Mouse (Mus musculus): ENCODE measurements around the gene Rapgef1.

Rapgef1 gene

DNA sequence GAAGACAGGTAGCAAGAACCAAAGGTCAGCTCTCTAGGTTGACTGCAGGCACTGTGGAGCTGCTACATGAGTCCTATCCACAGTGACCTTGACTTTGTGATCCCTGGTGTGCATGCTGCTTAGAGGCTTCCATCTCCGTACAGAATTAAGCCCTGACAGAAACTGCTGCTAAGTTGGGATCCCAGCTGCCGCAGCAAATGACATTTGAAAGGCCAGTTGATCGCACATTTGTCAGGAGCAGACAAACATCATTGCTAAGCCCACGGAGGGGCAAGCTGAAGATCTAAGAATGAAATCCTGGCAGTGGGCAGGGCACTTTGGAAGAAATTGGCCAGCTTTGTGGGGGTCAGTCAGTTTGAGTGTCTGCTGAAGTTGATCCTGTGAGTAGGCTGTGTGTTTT is 51.9 kb downstream of the Rapgef1 start:
- no peak for DNase-seq (ENCODE audit: extremely low read depth, low read depth, low spot score)

DNA sequence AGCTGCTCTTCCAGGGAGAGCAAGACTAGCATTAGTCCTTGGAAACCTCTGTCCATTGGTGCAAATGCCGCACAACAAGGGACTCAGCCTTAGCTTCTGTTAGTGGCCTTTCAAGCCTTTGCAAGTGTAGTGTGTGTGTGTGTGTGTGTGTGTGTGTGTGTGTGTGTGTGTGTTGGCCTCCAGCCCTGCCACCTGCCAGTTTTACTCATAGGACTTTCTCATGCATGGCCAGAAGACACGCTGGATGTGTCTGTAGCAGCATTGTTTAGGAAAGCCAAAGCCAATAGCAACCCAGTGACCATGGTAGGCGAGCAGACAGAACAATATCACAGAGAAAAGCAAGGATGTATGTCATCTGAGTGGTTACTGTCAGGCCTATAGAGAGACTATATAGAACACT is 52.3 kb downstream of the Rapgef1 start:
- DNase-seq (ENCODE audit: extremely low read depth, low read depth, low spot score), result no peak

DNA sequence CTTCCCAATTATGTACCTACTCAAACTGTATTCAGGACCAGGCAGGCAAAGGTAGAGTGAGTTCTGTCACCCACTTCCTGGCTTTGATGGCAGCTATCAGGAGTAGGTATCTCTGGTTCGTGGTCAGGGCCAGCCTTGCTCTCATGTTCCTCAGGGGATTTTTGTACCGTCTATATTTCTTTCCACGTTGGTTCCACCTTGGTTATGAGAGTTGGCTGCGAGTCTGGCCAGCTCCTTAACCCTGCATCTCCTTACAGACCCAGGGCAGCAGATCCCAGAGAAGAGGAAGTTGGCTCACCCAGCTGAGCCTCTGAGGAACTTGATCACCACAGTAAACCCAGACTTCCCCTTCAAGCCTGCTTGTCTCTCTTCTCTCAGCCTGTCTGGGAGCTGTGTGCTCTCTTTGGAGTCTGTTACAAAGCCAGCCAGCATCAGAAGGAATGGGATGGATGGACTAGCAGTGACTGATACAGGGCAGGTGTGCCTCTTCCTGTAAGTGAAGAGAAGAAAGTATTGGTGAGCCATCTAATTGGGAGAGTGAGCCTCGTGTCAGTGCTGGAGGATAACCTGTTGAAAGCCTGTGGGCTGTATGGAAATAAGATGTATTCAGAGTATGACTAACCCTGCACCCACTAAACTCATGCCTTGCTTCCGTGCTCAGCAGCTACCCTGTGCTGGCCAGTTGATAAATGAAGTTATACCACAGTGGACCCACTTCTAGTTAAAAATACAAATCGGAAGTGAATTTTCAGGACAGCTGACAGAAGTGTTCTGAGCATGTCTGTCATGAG is 53.4 kb downstream of the Rapgef1 start:
- DNase-seq (ENCODE audit: extremely low read depth, low read depth, low spot score), result no peak

DNA sequence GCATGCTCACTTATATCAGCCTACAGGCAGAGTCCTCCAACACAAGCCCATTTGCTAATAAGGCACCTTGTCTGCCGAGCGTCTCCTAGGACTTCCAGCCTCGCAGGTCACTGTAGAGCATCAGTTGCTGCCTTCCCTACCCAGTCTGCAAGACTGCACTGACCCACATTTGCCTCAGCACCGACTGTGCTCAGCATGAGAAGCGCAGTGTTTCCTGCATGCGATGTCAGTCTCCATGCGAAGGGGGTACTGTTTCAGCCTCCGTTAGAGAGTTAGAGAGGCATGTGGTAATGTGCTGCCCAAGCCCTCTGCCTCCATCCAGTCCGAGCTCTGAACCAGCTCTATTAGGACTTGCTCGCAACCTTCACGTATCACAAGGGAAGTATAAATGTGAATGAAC is 54.6 kb downstream of the Rapgef1 start:
- no peak for DNase-seq (ENCODE audit: extremely low read depth, low read depth, low spot score)

DNA sequence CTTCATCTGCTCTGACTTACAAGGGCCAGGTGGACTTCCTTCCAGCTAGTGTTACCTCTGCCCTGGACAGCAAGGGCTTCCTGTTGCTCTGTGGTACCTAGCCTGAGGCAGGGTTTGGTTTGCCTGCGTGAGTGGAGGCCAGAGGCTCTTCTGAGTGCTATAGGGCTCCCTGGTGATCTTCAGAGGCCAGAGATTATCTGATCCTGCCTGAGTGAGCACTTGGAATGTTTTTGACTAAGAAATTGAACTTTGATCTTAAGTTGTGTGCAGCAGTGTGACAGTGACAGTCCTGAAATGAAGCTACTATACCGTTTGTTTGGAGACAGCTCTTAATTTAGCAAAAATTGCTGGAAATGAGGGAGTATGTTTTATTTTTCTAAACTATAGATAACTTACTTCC is 55.0 kb downstream of the Rapgef1 start:
- DNase-seq (ENCODE audit: extremely low read depth, low read depth, low spot score), result no peak

DNA sequence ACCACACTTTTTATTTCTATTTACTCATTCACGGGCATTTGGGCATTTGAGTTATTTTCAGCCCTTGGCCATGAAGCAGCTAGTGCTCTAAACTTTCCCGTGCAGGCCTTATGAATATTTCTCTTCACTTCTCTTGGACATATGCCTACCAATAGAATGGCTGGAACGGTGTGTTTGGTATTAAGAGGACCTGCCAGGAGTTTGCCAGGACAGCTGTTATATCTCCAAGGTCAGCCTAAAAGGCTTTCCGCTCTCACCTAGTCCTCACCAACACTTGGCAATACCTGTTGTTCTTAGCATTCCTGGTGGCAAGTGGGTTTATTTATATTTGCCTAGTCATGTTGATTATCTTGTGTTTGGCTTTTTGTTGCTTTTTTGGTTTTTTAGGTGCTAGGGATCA is 56.3 kb downstream of the Rapgef1 start:
- no peak for DNase-seq (ENCODE audit: extremely low read depth, low read depth, low spot score)

DNA sequence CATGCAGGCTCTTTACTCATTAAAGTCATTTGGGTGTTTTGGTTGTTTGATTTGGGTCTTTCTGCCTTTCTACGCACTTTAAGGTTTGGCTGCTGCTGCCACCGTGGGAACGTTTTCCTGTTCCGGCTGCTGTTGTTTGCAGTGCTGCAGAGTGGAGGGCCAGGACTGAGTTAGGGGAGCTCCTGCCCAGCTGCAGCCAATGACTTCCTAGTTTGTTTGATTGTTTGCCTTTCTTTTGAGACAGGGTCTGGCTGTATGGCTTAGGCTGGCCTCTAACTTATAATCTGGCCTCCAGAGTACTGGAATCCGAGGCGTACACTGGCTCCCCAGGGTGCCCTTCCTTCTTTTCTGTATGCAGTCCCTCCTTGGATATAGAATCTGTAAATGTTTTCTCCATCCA is 57.0 kb downstream of the Rapgef1 start:
- no peak for DNase-seq (ENCODE audit: extremely low read depth, low read depth, low spot score)

DNA sequence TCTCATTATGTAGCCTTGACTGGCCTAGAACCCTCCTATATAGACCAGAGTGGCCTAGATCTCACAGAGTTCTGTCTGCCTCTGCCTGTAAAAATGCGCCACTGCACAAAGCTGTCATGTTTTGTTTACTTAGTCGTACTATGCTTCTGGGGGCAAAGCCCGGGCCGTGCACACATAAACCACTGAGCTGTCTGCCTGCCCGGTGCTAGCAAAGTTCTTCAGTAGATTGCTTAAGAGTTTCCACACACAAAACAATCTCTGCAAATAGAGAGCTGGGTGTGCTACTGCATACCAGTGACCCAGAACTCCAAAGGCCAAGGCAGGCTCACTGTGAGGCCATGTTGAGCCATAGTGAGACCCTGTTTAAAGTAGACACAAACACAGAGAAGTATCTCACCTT is 58.3 kb downstream of the Rapgef1 start:
- no peak for DNase-seq (ENCODE audit: extremely low read depth, low read depth, low spot score)

DNA sequence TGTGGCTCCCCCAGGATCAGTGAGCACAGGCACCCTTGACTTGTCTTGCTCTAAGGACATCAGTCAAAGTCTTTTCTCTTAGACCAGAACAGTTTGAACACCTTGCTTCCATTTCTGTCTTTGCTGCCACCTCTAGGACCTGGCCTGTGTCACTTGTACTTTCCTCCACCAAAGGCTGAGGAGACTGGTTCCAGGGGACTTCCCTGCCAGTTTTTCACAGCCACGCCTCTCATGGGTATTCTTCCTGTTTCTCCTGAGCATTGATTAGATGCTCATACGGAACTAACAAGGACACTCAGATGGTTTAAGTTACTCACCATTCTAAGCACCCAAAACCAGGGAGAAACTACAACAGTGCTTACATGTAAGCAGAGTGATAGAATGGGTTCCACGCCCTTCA is 59.0 kb downstream of the Rapgef1 start:
- no peak for DNase-seq (ENCODE audit: extremely low read depth, low read depth, low spot score)

DNA sequence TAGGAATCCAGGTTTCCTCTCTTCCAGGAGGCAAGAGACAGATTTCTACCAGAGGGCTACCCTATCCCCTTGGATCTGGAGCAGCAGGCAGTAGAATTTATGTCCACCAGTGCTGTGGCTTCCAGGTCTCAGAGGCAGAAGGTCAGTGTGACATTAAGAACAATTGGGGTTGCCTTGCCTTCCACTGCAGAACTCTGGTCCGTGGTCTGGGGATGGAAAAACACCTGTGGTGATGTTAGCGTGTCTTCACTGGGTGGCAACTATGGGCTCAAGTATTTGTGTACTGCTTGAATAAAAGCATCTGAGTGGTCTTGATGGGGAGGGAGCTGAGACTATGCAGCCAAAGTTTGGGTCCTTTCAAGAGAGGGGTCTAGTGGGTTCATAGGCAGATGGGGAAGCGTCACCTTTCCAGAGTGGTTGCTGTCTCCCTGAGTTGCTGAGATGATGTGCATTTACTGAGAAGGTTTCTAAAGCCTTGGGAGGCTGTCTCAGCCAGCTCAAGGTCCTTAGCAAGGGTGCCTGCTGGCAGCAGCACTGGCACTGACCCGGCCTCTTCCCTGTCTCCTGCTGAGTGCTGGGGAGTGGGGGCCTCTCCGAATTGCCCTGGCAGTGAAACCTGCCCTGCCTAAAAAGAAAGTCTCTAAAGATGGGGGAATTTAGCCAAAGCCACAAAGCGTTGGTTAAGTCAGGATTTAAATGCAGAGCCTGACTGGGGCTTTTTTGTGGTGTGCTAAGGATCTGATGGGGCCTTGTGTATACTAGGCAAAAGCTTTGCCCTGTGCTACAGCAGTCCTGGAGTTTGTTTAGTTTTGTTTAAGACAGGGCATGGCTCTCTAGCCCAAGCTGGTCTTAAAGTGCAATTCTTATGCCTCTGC is 60.4 kb downstream of the Rapgef1 start:
- no peak for DNase-seq (ENCODE audit: extremely low read depth, low read depth, low spot score)

DNA sequence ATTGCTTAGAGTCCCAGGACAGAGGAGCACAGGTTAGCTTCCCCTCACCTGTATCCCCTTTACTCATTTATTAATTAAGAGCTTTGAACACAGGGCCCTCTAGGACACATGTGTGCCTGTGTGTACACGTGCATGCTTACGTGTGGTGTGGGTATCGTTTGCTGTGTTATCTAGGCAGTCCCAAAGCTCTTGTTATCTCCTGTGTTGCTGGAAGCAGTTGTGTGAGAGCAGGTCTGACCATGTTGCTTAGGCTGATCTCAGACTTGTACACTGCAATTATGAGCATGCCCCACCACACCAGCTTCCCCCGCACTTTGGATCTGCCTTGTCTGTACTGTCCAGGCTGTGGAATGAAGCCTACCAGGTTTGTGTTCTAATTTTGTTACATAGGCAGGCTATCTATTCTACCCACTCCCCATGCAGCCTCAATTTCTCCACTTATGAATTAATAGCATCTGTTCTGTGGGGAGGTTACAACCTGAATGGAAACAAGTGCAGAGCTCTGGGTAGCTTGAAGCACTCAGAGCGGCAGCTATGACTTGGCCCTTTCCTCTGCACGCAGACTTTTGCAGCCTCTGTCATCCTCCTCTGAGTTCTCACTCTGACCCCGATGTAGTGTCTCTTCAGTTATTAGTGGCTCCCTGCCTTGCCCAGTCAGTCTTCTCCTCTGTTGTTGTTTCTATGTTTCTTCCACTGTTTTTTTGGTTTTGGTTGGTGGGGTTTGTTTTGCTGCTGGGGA is 63.9 kb downstream of the Rapgef1 start:
- DNase-seq (ENCODE audit: extremely low read depth, low read depth, low spot score), result no peak

DNA sequence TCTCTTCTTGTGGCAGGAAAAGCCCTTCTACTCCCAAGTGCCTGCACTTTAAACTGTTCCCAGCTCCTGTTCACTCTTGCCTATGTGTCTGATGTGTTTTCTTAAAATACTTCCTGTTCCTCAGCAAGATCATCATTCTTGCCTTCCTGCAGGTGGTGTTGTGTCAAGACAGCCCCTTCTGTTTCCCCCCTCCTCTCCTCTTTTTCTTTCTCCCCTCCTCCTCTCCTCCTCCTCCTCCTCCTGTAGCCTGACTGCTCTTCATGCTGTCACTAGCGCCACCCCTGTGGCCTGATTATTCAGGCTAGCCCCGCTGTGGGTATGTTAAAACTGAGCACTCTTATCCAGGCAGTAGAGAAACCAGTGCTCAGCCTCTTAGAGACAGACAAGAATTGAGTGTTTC is 65.0 kb downstream of the Rapgef1 start:
- DNase-seq (ENCODE audit: extremely low read depth, low read depth, low spot score), result no peak

DNA sequence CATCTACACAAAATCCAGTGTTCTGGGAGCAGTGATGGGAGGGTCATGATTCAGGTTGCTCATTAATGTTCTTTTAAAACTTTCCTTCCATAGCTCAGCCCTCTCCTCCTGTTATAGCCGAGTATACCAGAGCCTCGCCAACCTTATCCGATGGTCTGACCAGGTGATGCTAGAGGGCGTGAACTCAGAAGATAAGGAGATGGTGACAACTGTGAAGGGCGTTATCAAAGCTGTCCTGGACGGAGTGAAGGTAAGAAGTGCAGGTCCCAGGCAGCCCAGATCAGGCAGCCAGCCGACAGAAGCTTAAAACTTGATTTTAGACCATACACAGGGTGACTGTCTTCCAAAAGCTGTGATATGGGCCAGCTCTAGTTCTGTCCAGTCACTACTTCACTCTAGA is 69.5 kb downstream of the Rapgef1 start:
- no peak for DNase-seq (ENCODE audit: extremely low read depth, low read depth, low spot score)

DNA sequence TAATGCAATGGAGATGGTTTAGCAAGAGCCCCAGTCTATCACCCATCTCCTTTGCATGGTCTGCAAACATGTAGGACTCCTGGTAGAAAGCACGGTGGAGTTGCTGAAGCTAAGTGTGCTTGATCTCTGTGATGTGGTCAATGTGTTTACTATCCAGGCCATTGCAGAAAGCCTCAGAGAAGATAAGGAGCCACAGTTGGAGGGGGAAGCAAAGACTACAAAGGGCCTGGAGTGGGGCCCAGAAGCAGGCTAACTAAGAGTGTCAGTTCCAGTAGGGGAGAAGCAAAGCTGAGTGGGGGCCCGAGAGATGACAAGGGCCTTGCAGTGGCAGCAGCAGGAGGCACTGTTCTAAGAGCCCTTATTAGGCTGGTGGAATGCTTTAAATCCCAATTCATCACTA is 70.0 kb downstream of the Rapgef1 start:
- no peak for DNase-seq (ENCODE audit: extremely low read depth, low read depth, low spot score)

DNA sequence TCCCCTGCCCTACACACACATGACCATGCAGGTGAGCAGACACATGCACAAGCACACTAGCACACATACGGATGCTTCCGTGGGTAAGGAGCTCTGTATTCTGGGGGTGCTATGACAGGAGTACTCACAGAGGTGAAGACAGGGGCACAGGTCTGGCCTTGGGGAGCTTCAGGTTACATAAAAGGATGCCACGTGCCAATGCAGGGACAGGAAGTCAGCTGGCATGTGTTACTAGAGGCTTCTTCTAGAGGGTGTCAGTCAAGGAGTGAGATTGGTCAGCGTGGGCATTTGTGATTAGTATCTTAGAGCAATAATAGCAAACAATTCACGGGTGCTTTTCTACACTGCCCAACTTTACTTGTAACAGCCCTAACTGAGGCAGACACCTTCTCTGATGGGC is 71.5 kb downstream of the Rapgef1 start:
- no peak for DNase-seq (ENCODE audit: extremely low read depth, low read depth, low spot score)

DNA sequence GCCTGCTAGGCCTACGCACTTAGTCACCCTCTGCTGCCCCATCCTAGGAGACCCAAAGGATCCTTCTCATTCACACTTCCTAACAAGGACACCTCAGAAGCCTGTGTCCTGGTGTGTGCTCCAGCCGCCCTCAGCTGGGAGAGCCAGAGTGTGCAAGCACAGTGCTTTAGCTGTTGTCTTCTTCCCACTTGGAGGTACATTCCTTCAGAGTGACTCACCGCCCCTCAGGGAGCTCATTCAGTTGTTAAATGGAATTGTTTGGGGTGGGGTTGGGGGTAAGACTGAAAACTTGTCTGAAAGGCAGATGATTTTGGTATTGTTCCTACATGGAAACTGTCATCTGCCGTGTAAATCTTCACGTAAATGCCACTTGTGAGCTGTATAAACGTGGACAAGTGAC is 72.0 kb downstream of the Rapgef1 start:
- no peak for DNase-seq (ENCODE audit: extremely low read depth, low read depth, low spot score)

DNA sequence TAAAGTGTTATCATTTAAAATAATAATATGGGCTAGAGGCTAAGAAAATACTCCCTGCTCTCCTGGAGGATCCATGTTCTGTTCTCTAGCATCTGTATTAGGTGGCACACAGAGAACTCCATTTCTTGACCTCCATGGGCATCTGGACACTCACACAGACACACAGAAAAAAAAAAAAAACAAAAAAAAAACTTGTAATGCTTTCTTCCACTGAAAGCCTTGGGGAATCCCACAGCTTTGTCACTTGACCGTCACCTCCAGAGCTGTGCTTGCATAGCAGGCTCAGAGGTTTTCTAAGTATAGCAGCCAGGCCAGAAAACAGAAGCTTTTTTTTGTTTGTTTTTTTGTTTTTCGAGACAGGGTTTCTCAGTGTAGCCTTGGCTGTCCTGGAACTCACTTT is 72.7 kb downstream of the Rapgef1 start:
- no peak for DNase-seq (ENCODE audit: extremely low read depth, low read depth, low spot score)

DNA sequence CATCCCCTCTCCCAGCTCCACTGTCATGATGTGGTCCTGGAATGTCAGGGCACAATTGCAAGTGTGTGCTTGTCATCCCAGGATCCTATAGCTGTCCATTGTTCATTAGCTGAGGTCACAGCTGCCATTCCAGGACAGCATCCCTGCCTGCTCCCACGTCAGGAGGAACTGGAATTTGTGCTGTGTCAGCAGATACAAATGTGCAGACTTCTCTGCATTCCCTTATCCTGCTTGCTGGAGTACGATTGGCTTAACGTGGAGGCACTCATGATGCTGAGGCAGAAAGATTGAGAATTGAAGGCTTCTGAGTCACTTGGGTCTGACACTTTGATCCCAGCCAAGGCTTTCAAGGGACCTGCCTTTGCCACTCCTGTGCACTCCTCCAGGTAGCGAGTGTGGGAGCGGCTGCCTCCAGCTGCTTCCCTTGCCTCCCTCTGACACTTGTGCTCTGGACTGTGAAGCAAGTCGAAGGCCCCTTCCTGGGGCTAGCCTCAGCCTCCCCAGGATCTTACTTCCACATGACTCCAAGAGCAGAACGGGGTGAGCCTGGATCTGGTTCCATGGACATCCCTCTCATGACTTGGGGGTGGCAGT is 76.8 kb downstream of the Rapgef1 start:
- no peak for DNase-seq (ENCODE audit: extremely low read depth, low read depth, low spot score)

DNA sequence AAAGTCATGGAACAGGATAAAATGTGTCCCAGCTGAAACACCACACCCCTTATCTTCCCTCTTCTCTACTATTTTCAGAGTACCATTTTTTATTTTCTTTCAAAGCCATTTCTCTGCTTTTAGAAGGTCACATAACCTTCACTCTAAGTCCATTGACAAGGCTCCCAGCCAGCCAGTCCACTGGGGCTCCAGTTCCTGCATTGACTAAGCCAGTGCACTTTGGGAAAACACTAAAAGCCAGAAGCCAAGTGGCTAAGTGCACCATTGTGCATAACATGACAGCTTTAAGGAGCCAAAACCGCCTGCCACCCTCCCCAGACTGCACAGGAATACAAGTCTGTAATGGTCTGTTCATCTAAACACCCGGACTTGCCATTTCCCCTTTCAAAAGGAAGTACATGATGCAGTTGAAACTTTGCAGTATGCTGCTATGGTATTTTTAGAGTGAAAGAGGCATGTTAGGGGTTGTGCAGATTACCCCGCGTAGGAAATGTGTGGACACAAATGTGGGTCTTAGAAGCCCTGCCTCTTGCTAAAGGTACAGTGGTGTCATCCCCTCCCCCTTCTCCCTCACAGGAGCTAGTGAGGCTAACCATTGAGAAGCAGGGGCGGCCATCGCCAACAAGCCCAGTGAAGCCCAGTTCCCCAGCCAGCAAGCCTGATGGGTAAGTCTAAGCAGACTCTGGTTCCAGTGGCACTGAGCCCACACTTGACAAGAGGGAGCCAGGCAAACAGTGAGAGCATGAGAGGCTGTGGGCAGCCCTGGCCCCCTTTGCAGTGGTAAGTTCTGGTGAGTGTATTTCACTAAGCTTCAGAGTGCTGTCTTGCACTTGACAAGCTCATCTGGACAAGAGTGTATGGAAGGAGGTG is 79.1 kb downstream of the Rapgef1 start:
- DNase-seq (ENCODE audit: extremely low read depth, low read depth, low spot score), result no peak

DNA sequence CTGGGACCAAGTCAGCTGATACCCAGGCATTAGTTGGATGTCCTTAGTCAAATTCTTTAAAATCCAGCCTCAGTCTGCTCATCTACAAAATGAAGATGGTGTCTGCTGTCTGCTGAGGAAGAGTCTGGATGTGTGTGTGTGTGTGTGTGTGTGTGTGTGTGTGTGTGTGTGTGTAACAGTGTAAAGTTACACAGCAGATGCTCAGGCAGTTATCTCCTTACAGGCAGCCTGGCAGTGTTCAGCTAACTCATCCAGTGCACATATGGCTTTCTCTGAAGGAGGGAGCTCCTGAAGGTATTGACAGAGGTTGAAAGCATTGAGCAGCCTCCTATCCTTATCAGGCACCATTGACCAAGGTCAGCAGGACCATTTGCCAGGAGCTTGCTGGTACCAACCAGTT is 81.4 kb downstream of the Rapgef1 start:
- no peak for DNase-seq (ENCODE audit: extremely low read depth, low read depth, low spot score)

All from fat pad, adult 2 months (tissue).